Comparison of ENCODE assay signal across 18 mouse cellular contexts in the genomic region with DNA sequence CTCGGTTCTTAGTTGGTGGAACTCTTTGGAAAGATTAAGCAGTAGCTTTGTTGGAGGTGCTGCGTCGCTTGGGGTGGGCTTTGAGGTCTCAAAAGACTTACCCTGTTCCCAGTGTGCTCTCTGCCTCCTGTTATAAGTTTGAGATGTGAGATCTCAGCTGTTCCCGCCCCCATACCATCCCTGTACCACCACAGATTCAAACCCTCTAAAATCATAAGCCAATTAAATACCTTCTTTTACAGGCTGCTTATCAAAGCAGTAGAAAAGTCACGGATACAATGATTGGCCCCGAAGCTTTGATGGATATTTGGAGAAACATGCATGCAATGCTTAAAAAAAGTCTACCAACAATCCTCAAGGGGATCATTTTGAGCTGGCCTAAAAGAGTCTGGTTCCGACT.
"Had no signal": no experiment of that assay in that cellular context is flagged by ENCODE, and none has a peak within 500 bp of the region (broad histone marks: within the 10 kb centered on the region; RNA-seq: fewer than 3 reads in every experiment).

No protein-coding gene starts in this region.

- H3K4me2 ChIP-seq: lung, embryonic 14.5 days; midbrain, embryonic 12.5 days; neural tube, embryonic 13.5 days; neural tube, embryonic 15.5 days had no signal

- DNase-seq: lung, embryonic 14.5 days; lung, postnatal 10 days; lung, postnatal 4 days; midbrain, embryonic 14.5 days; retina, postnatal 1 day; right cerebral cortex, adult 18-20 months; right cerebral cortex, postnatal 25 days; right cerebral cortex, postnatal 4 days; spleen, adult 18-20 months; thymus, adult 18-20 months; thymus, postnatal 14 days; thymus, postnatal 36 days had no signal

- H3K36me3 ChIP-seq: midbrain, embryonic 10.5 days; midbrain, embryonic 12.5 days; neural tube, embryonic 13.5 days; neural tube, embryonic 15.5 days had no signal

- H3K27me3 ChIP-seq: midbrain, embryonic 12.5 days; neural tube, embryonic 13.5 days; neural tube, embryonic 15.5 days had no signal

- H3K9me3 ChIP-seq: midbrain, embryonic 10.5 days; midbrain, embryonic 12.5 days; neural tube, embryonic 13.5 days; neural tube, embryonic 15.5 days had no signal

- H3K4me3 ChIP-seq: midbrain, embryonic 10.5 days; midbrain, embryonic 12.5 days; myocyte; neural tube, embryonic 13.5 days; neural tube, embryonic 15.5 days had no signal

- ATAC-seq: midbrain, embryonic 16.5 days had no signal

- H3K9ac ChIP-seq: lung, embryonic 14.5 days; midbrain, embryonic 12.5 days; neural tube, embryonic 13.5 days; neural tube, embryonic 15.5 days had no signal

- H3K27ac ChIP-seq: midbrain, embryonic 10.5 days; midbrain, embryonic 12.5 days; neural tube, embryonic 13.5 days; neural tube, embryonic 15.5 days had no signal
